Mouse (Mus musculus): ENCODE data around the gene Ppp2r5d.

DNA sequence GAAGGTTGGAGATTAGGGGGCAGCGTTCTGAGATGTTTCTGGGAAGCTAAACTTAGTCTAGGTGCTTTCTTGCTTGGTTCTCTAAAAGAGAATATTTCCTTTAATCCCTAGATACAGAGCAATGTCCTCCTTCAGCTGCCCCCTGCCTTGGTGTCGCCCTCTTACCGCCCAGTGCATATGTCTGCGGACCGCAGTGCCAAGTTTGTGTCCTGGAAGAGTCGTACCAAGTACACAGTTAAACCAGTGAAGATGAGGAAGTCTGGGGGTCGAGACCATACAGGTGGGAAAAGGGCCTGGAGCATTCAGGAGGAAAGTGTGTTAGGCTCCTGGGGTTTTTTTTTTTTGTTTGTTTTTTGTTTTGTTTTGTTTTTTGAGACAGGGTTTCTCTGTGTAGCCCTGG is 57.6 kb downstream of the Ppp2r5d start:
- no peak for TF ChIP-seq POLR2A (IDR thresholded peaks at IDR 0.05; ENCODE audit: control insufficient read depth, extremely low read depth, insufficient read depth, low read length, poor library complexity)
- TF ChIP-seq CTCF (IDR thresholded peaks at IDR 0.05; ENCODE audit: borderline replicate concordance, control insufficient read depth, extremely low read depth, insufficient read depth, low read length, poor library complexity) = no peak

Data from thymus, adult 2 months (tissue).